Mouse (Mus musculus) embryonic fibroblast, embryonic 13.5 days (primary cell): ENCODE data around the gene Ubtf.

Experiments
- CTCF ChIP-seq: IDR thresholded peaks from 2 replicates; pipeline ENCODE4 v1.5.1; 2011; ENCODE audit warnings: mild to moderate bottlenecking, control low read depth, low read length, moderate library complexity, borderline replicate concordance; ENCODE audit not compliant: insufficient read depth
- POLR2A ChIP-seq: IDR thresholded peaks from 2 replicates; pipeline ENCODE4 v1.6.1; 2011; ENCODE audit warnings: low read depth, mild to moderate bottlenecking, control low read depth, low read length, moderate library complexity

- no peak for TF ChIP-seq CTCF
- TF ChIP-seq POLR2A, result no peak
Observed at GRCm38 (mm10) chr11:102315690-102316571, 3.6 kb downstream of the Ubtf start.
